In genomic region chr9:123456634-123457602, GRCm38 (mm10) we compare ENCODE assay signal across 9 mouse cellular contexts. TPM values are rescaled to one million over a fixed set of nuclear protein-coding genes. Genes with fewer than 3 reads are reported as not detected.
DNase-seq lines count a peak whose midpoint lies in the region; ATAC-seq and TF ChIP-seq lines count a peak whose summit lies in the region.
"Had no signal": no experiment of that assay in that cellular context is flagged by ENCODE, and none has a peak within 500 bp of the region (broad histone marks: within the 10 kb centered on the region; RNA-seq: fewer than 3 reads in every experiment).

No protein-coding gene starts in this region.

- H3K4me3 ChIP-seq in limb, embryonic 12.5 days (replicated peaks), result no peak overlapping the region
- no peak overlapping the region for H3K4me3 ChIP-seq in limb, embryonic 10.5 days
- no peak overlapping the region for H3K4me3 ChIP-seq in embryonic facial prominence, embryonic 13.5 days
- no peak overlapping the region for H3K4me3 ChIP-seq in heart, postnatal 0 days (ENCODE audit: low read depth, low read length)
- H3K4me3 ChIP-seq: liver, embryonic 15.5 days had no signal

- H3K4me2 ChIP-seq in limb, embryonic 12.5 days, result no peak overlapping the region
- H3K4me2 ChIP-seq in embryonic facial prominence, embryonic 13.5 days, result no peak overlapping the region
- peak overlapping the region; percentile 4; the same call in 1 of the 2 replicates for H3K4me2 ChIP-seq in heart, postnatal 0 days (ENCODE audit: low read depth, low read length)
- H3K4me2 ChIP-seq: liver, embryonic 15.5 days had no signal

- WGBS in limb, embryonic 12.5 days, result 54% methylated on average over 9 of the region's 9 CpGs
- WGBS in limb, embryonic 10.5 days, result 65% methylated on average over 9 of the region's 9 CpGs
- 49% methylated on average over 9 of the region's 9 CpGs for WGBS in embryonic facial prominence, embryonic 13.5 days
- 18% methylated on average over 9 of the region's 9 CpGs for WGBS in heart, postnatal 0 days

- peak overlapping the region; percentile 12; the same call in 1 of the 2 replicates for H3K27ac ChIP-seq in limb, embryonic 12.5 days
- no peak overlapping the region for H3K27ac ChIP-seq in limb, embryonic 10.5 days
- H3K27ac ChIP-seq in embryonic facial prominence, embryonic 13.5 days, result peak overlapping the region; percentile 35; the same call in 1 of the 2 replicates
- peak overlapping the region; percentile 91 for H3K27ac ChIP-seq in heart, postnatal 0 days (ENCODE audit: low read depth)
- H3K27ac ChIP-seq: liver, embryonic 15.5 days had no signal

- H3K9ac ChIP-seq in limb, embryonic 12.5 days (replicated peaks), result no peak overlapping the region
- H3K9ac ChIP-seq in embryonic facial prominence, embryonic 13.5 days, result no peak overlapping the region
- no peak overlapping the region for H3K9ac ChIP-seq in heart, postnatal 0 days (replicated peaks; ENCODE audit: low read depth, low read length)
- H3K9ac ChIP-seq: liver, embryonic 15.5 days had no signal

- 0 out of 2 replicates have a peak, but pooled peaks cover 3% of the 10 kb centered on the region for H3K27me3 ChIP-seq in limb, embryonic 12.5 days
- H3K27me3 ChIP-seq in limb, embryonic 10.5 days (ENCODE audit: low read depth, poor library complexity, severe bottlenecking), result no peaks in the 10 kb centered on the region
- no peaks in the 10 kb centered on the region for H3K27me3 ChIP-seq in embryonic facial prominence, embryonic 13.5 days
- H3K27me3 ChIP-seq in heart, postnatal 0 days (ENCODE audit: control insufficient read depth, insufficient read depth, low read length), result no peaks in the 10 kb centered on the region

- no peak for TF ChIP-seq CTCF in heart, postnatal 0 days (IDR thresholded peaks at IDR 0.05; ENCODE audit: low read depth)

- ATAC-seq in limb, embryonic 12.5 days (ENCODE audit: insufficient number of reproducible peaks, insufficient read depth, low FRiP score, low TSS enrichment, low read depth), result no peak
- no peak for ATAC-seq in embryonic facial prominence, embryonic 13.5 days (ENCODE audit: insufficient number of reproducible peaks, insufficient read depth, low FRiP score, low TSS enrichment, low read depth)
- peak; percentile 15; the same call in 1 of the 2 replicates for ATAC-seq in heart, postnatal 0 days (ENCODE audit: insufficient read depth, low read depth)

- H3K9me3 ChIP-seq in limb, embryonic 12.5 days, result 0 out of 2 replicates have a peak, but pooled peaks cover 3% of the 10 kb centered on the region
- peaks cover 2% of the 10 kb centered on the region; the same call in 1 of the 2 replicates for H3K9me3 ChIP-seq in limb, embryonic 10.5 days (replicated peaks)
- peaks cover 3% of the 10 kb centered on the region for H3K9me3 ChIP-seq in embryonic facial prominence, embryonic 13.5 days
- H3K9me3 ChIP-seq in heart, postnatal 0 days (replicated peaks; ENCODE audit: control insufficient read depth, low read length), result no peaks in the 10 kb centered on the region

- no peak for DNase-seq in limb, embryonic 10.5 days (ENCODE audit: low spot score)
- peak; percentile 76 for DNase-seq in heart, postnatal 0 days (ENCODE audit: low spot score)
- peak; percentile 24 to 30 for DNase-seq in kidney, postnatal 36 days
- no peak for DNase-seq in thymus, postnatal 25 days
- no peak for DNase-seq in thymus, postnatal 14 days
- no peak for DNase-seq in frontal cortex, postnatal 36 days (ENCODE audit: low spot score in 2 of 2)

- H3K4me1 ChIP-seq in limb, embryonic 12.5 days (replicated peaks), result no peaks in the 10 kb centered on the region
- H3K4me1 ChIP-seq in limb, embryonic 10.5 days, result peaks cover 3% of the 10 kb centered on the region; the same call in 1 of the 2 replicates
- H3K4me1 ChIP-seq in embryonic facial prominence, embryonic 13.5 days, result no peaks in the 10 kb centered on the region
- H3K4me1 ChIP-seq in heart, postnatal 0 days (ENCODE audit: control insufficient read depth, insufficient read depth), result peaks cover 23% of the 10 kb centered on the region
- H3K4me1 ChIP-seq: liver, embryonic 15.5 days had no signal

- H3K36me3 ChIP-seq in limb, embryonic 12.5 days, result peaks cover 47% of the 10 kb centered on the region
- H3K36me3 ChIP-seq in limb, embryonic 10.5 days, result peaks cover 32% of the 10 kb centered on the region
- peaks cover 40% of the 10 kb centered on the region for H3K36me3 ChIP-seq in embryonic facial prominence, embryonic 13.5 days
- H3K36me3 ChIP-seq in heart, postnatal 0 days (replicated peaks; ENCODE audit: control insufficient read depth, insufficient read depth, low read length), result peaks cover 25% of the 10 kb centered on the region; the same call in 1 of the 2 replicates

- peak; percentile 75; the same call in 1 of the 2 replicates for TF ChIP-seq EP300 in heart, postnatal 0 days (IDR thresholded peaks at IDR 0.05; ENCODE audit: low read depth)

RNA-seq across cellular contexts. Expression of gene Limd1, which starts 21.6 kb away (rescaled TPM):
- polyA plus RNA-seq in limb, embryonic 12.5 days (2016; fragmentation: Nextera tagmentation; extraction: Ambion mirVana), result 53.3 and 53.6 TPM in 2 replicates
- polyA plus RNA-seq in limb, embryonic 10.5 days (2016; fragmentation: Nextera tagmentation; extraction: Ambion mirVana), result 55.2 and 55.8 TPM in 2 replicates
- polyA plus RNA-seq in embryonic facial prominence, embryonic 13.5 days (2015; fragmentation: Nextera tagmentation; extraction: Ambion mirVana), result 47.0 and 50.2 TPM in 2 replicates
- 128 and 143 TPM in 2 replicates for total RNA-seq in heart, postnatal 0 days (2014; rRNA removed; ENCODE audit: low replicate concordance)
- polyA plus RNA-seq in heart, postnatal 0 days (2015; fragmentation: Nextera tagmentation; extraction: Ambion mirVana), result 40.2 and 42.4 TPM in 2 replicates

Comparison
In these comparisons a context has a peak if more than half of its experiments do, and no peak if none do; other contexts are left out.
1. DNase-seq: peak in heart, postnatal 0 days (single experiment) and kidney, postnatal 36 days (2 of 2); none in limb, embryonic 10.5 days (single experiment), thymus, postnatal 25 days (single experiment), thymus, postnatal 14 days (single experiment) and frontal cortex, postnatal 36 days (0 of 2).